Mouse (Mus musculus) midbrain, embryonic 12.5 days (tissue): ENCODE data around the gene Zdhhc5. TPM values are rescaled to one million over a fixed set of nuclear protein-coding genes. Genes with fewer than 3 reads are reported as not detected.

Source experiments
- ATAC-seq: fragments of 200-750 bp; cut with Nextera tagmentation; 2 replicates; pipeline ENCODE4 v1.8.0; 2017; ENCODE audit warnings: low read depth, moderate TSS enrichment, moderate library complexity; ENCODE audit not compliant: low FRiP score
- H3K27ac ChIP-seq: fragments of 300-500 bp; sonication (generic); replicated peaks from 2 replicates; pipeline ENCODE4 v1.5.1; 2016; ENCODE audit warnings: mild to moderate bottlenecking
- H3K27me3 ChIP-seq: fragments of 300-500 bp; sonication (generic); 2 replicates; pipeline ENCODE4 v1.6.1; 2016; ENCODE audit warnings: mild to moderate bottlenecking
- H3K36me3 ChIP-seq: fragments of 300-500 bp; sonication (generic); 2 replicates; pipeline ENCODE4 v1.6.1; 2016
- H3K4me1 ChIP-seq: fragments of 300-500 bp; sonication (generic); 2 replicates; pipeline ENCODE4 v1.6.1; 2016
- H3K4me2 ChIP-seq: fragments of 300-500 bp; sonication (generic); replicated peaks from 2 replicates; pipeline ENCODE4 v1.6.1; 2016; ENCODE audit warnings: mild to moderate bottlenecking, moderate library complexity
- H3K4me3 ChIP-seq: fragments of 300-500 bp; sonication (generic); 2 replicates; pipeline ENCODE4 v1.5.1; 2016; ENCODE audit warnings: mild to moderate bottlenecking
- H3K9ac ChIP-seq: fragments of 300-500 bp; sonication (generic); replicated peaks from 2 replicates; pipeline ENCODE4 v1.6.1; 2016; ENCODE audit warnings: mild to moderate bottlenecking, moderate library complexity
- H3K9me3 ChIP-seq: fragments of 300-500 bp; sonication (generic); 2 replicates; pipeline ENCODE4 v1.6.1; 2016; ENCODE audit warnings: mild to moderate bottlenecking
- WGBS: fragments of 180-500 bp; shearing (Covaris S2); methylation state at CpG from one replicate; pipeline ENCODE4 v1.1.7; 2016; 5-methylcytosine and 5-hydroxymethylcytosine counted together
- polyA plus RNA-seq: library from polyadenylated mRNA; unstranded; fragments of >200 nt; fragmentation: Nextera tagmentation; extraction: Ambion mirVana; gene quantifications from 2 replicates; pipeline ENCODE4 v1.2.1, GENCODE M21; 2016

The Zdhhc5 gene
- polyA plus RNA-seq, 1 experiment from 2014 or later, result 28.1 TPM

- 0% methylated on average over 26 of the region's 26 CpGs for WGBS
- peak overlapping the region; percentile 70 for H3K4me2 ChIP-seq
- H3K27ac ChIP-seq, result peak overlapping the region; percentile 98
- ATAC-seq, result peak; percentile 88
- no peaks in the 10 kb centered on the region for H3K9me3 ChIP-seq
- H3K9ac ChIP-seq, result peak overlapping the region; percentile 98
- H3K36me3 ChIP-seq, result peaks cover 9% of the 10 kb centered on the region; the same call in 1 of the 2 replicates
- peak overlapping the region; percentile 90 for H3K4me3 ChIP-seq
- H3K4me1 ChIP-seq, result peaks cover 57% of the 10 kb centered on the region
- H3K27me3 ChIP-seq, result no peaks in the 10 kb centered on the region
Measured at GRCm38 (mm10) chr2:84742451-84743283, 27.7 kb upstream of the Zdhhc5 start.

GRCm38 (mm10) chr2:84741841-84742450 is 27.0 kb upstream of the Zdhhc5 start:
- H3K4me2 ChIP-seq, result peak overlapping the region; percentile 70
- H3K4me1 ChIP-seq, result peaks cover 65% of the 10 kb centered on the region
- H3K27me3 ChIP-seq, result no peaks in the 10 kb centered on the region
- peak overlapping the region; percentile 98 for H3K9ac ChIP-seq
- peak overlapping the region; percentile 90 for H3K4me3 ChIP-seq
- H3K27ac ChIP-seq, result peak overlapping the region; percentile 98
- peak; percentile 1 for ATAC-seq
- peaks cover 9% of the 10 kb centered on the region; the same call in 1 of the 2 replicates for H3K36me3 ChIP-seq
- WGBS, result 0% methylated on average over 5 of the region's 5 CpGs
- no peaks in the 10 kb centered on the region for H3K9me3 ChIP-seq

- no peak for ATAC-seq
- H3K27ac ChIP-seq, result peak overlapping the region; percentile 98
- H3K4me2 ChIP-seq, result peak overlapping the region; percentile 70
- H3K36me3 ChIP-seq, result peaks cover 9% of the 10 kb centered on the region; the same call in 1 of the 2 replicates
- H3K4me1 ChIP-seq, result peaks cover 76% of the 10 kb centered on the region
- H3K9ac ChIP-seq, result peak overlapping the region; percentile 34; the same call in 1 of the 2 replicates
- no peaks in the 10 kb centered on the region for H3K9me3 ChIP-seq
- WGBS, result 59% methylated on average over 15 of the region's 15 CpGs
- H3K4me3 ChIP-seq, result peak overlapping the region; percentile 90
- H3K27me3 ChIP-seq, result no peaks in the 10 kb centered on the region
Measured at GRCm38 (mm10) chr2:84740608-84741333, 25.8 kb upstream of the Zdhhc5 start.

GRCm38 (mm10) chr2:84738271-84738911 is 23.4 kb upstream of the Zdhhc5 start:
- peak overlapping the region; percentile 65 for H3K4me2 ChIP-seq
- H3K4me3 ChIP-seq, result 0 out of 2 replicates have a peak overlapping the region, but pooled peaks have one; percentile 11
- H3K9me3 ChIP-seq, result no peaks in the 10 kb centered on the region
- peaks cover 9% of the 10 kb centered on the region; the same call in 1 of the 2 replicates for H3K36me3 ChIP-seq
- no peak for ATAC-seq
- H3K27me3 ChIP-seq, result no peaks in the 10 kb centered on the region
- peak overlapping the region; percentile 98 for H3K27ac ChIP-seq
- H3K4me1 ChIP-seq, result peaks cover 85% of the 10 kb centered on the region
- WGBS, result 2% methylated on average over 12 of the region's 12 CpGs
- peak overlapping the region; percentile 32; the same call in 1 of the 2 replicates for H3K9ac ChIP-seq

- H3K27ac ChIP-seq, result peak overlapping the region; percentile 98
- H3K9me3 ChIP-seq, result no peaks in the 10 kb centered on the region
- H3K27me3 ChIP-seq, result no peaks in the 10 kb centered on the region
- H3K36me3 ChIP-seq, result peaks cover 9% of the 10 kb centered on the region; the same call in 1 of the 2 replicates
- ATAC-seq, result peak; percentile 5; the same call in 1 of the 2 replicates
- 0 out of 2 replicates have a peak overlapping the region, but pooled peaks have one; percentile 2 for H3K9ac ChIP-seq
- peak overlapping the region; percentile 30 for H3K4me3 ChIP-seq
- peaks cover 86% of the 10 kb centered on the region for H3K4me1 ChIP-seq
- peak overlapping the region; percentile 65 for H3K4me2 ChIP-seq
- WGBS, result 7% methylated on average over 8 of the region's 8 CpGs
Measured at GRCm38 (mm10) chr2:84737451-84737925, 22.5 kb upstream of the Zdhhc5 start.

- H3K27ac ChIP-seq, result peak overlapping the region; percentile 35; the same call in 1 of the 2 replicates
- H3K36me3 ChIP-seq, result peaks cover 9% of the 10 kb centered on the region; the same call in 1 of the 2 replicates
- H3K4me3 ChIP-seq, result peak overlapping the region; percentile 30
- ATAC-seq, result no peak
- H3K9me3 ChIP-seq, result no peaks in the 10 kb centered on the region
- peaks cover 77% of the 10 kb centered on the region for H3K4me1 ChIP-seq
- H3K27me3 ChIP-seq, result no peaks in the 10 kb centered on the region
- H3K4me2 ChIP-seq, result peak overlapping the region; percentile 65
- 7% methylated on average over 27 of the region's 27 CpGs for WGBS
- H3K9ac ChIP-seq, result peak overlapping the region; percentile 73
Measured at GRCm38 (mm10) chr2:84736312-84737161, 21.6 kb upstream of the Zdhhc5 start.

GRCm38 (mm10) chr2:84735346-84735920 is 20.5 kb upstream of the Zdhhc5 start:
- H3K4me3 ChIP-seq, result peak overlapping the region; percentile 65
- H3K9me3 ChIP-seq, result no peaks in the 10 kb centered on the region
- peak overlapping the region; percentile 72 for H3K27ac ChIP-seq
- 14% methylated on average over 7 of the region's 7 CpGs for WGBS
- peaks cover 66% of the 10 kb centered on the region for H3K4me1 ChIP-seq
- ATAC-seq, result no peak
- peak overlapping the region; percentile 73 for H3K9ac ChIP-seq
- no peaks in the 10 kb centered on the region for H3K27me3 ChIP-seq
- H3K36me3 ChIP-seq, result 0 out of 2 replicates have a peak, but pooled peaks cover 7% of the 10 kb centered on the region
- peak overlapping the region; percentile 65 for H3K4me2 ChIP-seq

- WGBS, result 0% methylated on average over 2 of the region's 2 CpGs
- Histone ChIP-seq H3K4me3 (peak overlapping the region; percentile 65), H3K27me3 (no peaks in the 10 kb centered on the region), H3K4me1 (peaks cover 61% of the 10 kb centered on the region), H3K9ac (peak overlapping the region; percentile 73), H3K9me3 (no peaks in the 10 kb centered on the region), H3K27ac (peak overlapping the region; percentile 72), H3K36me3 (0 out of 2 replicates have a peak, but pooled peaks cover 2% of the 10 kb centered on the region), H3K4me2 (peak overlapping the region; percentile 65)
- ATAC-seq, result no peak
Measured at GRCm38 (mm10) chr2:84734919-84735318, 19.9 kb upstream of the Zdhhc5 start.

GRCm38 (mm10) chr2:84734351-84734864 is 19.4 kb upstream of the Zdhhc5 start:
- Histone ChIP-seq H3K4me1 (peaks cover 55% of the 10 kb centered on the region), H3K4me3 (peak overlapping the region; percentile 65), H3K27me3 (no peaks in the 10 kb centered on the region), H3K9me3 (no peaks in the 10 kb centered on the region), H3K9ac (peak overlapping the region; percentile 73), H3K27ac (peak overlapping the region; percentile 72), H3K36me3 (no peaks in the 10 kb centered on the region), H3K4me2 (peak overlapping the region; percentile 65)
- peak; percentile 41 for ATAC-seq
- WGBS, result 0% methylated on average over 11 of the region's 11 CpGs
